8 mouse cellular contexts compared by ENCODE assay signal in genomic region chr10:68249355-68249782, GRCm38 (mm10). TPM values are rescaled to one million over a fixed set of nuclear protein-coding genes. Genes with fewer than 3 reads are reported as not detected.
A peak's percentile ranks its signal among the peaks of the same experiment; 100 is the strongest.
DNase-seq lines count a peak whose midpoint lies in the region; ATAC-seq and TF ChIP-seq lines count a peak whose summit lies in the region.

No protein-coding gene starts in this region.

- no peak overlapping the region for H3K4me3 ChIP-seq in kidney, postnatal 0 days (replicated peaks; ENCODE audit: low read depth, low read length)
- H3K4me3 ChIP-seq in stomach, embryonic 15.5 days (replicated peaks), result no peak overlapping the region

- H3K4me1 ChIP-seq in kidney, postnatal 0 days (replicated peaks; ENCODE audit: insufficient read depth, low read length), result peaks cover 12% of the 10 kb centered on the region; the same call in 1 of the 2 replicates
- peaks cover 10% of the 10 kb centered on the region; the same call in 1 of the 2 replicates for H3K4me1 ChIP-seq in stomach, embryonic 15.5 days

- TF ChIP-seq CTCF in kidney, postnatal 0 days (IDR thresholded peaks at IDR 0.05; ENCODE audit: low read depth), result no peak

- H3K9ac ChIP-seq in kidney, postnatal 0 days (ENCODE audit: low read depth, low read length), result no peak overlapping the region
- no peak overlapping the region for H3K9ac ChIP-seq in stomach, embryonic 15.5 days

- H3K27me3 ChIP-seq in kidney, postnatal 0 days (ENCODE audit: insufficient read depth, low read length), result no peaks in the 10 kb centered on the region
- no peaks in the 10 kb centered on the region for H3K27me3 ChIP-seq in stomach, embryonic 15.5 days (replicated peaks)

- H3K27ac ChIP-seq in kidney, postnatal 0 days, result peak overlapping the region; percentile 78
- peak overlapping the region; percentile 77 for H3K27ac ChIP-seq in stomach, embryonic 15.5 days

- peak overlapping the region; percentile 28; the same call in 1 of the 2 replicates for H3K4me2 ChIP-seq in kidney, postnatal 0 days (ENCODE audit: low read length)
- H3K4me2 ChIP-seq in stomach, embryonic 15.5 days, result no peak overlapping the region

- no peaks in the 10 kb centered on the region for H3K9me3 ChIP-seq in kidney, postnatal 0 days (replicated peaks; ENCODE audit: low read length)
- H3K9me3 ChIP-seq in stomach, embryonic 15.5 days, result no peaks in the 10 kb centered on the region

- peak; percentile 94 for DNase-seq in heart, adult 11 months
- no peak for DNase-seq in heart, adult 8-10 months (ENCODE audit: low spot score)
- peak; percentile 72 for DNase-seq in 416B (ENCODE audit: low read depth)
- DNase-seq in adrenal gland, postnatal 36 days, result peak; percentile 64 to 66
- no peak for DNase-seq in kidney, postnatal 0 days (ENCODE audit: low spot score)
- DNase-seq in layer of hippocampus, adult 8-10 months (ENCODE audit: low spot score in 2 of 2), result no peak
- no peak for DNase-seq in embryo, embryonic 11 days

- H3K36me3 ChIP-seq in kidney, postnatal 0 days (ENCODE audit: insufficient read depth, low read length), result no peaks in the 10 kb centered on the region
- H3K36me3 ChIP-seq in stomach, embryonic 15.5 days, result 0 out of 2 replicates have a peak, but pooled peaks cover 5% of the 10 kb centered on the region

- ATAC-seq in kidney, postnatal 0 days (replicated peaks; ENCODE audit: low FRiP score, low read depth), result no peak
- no peak; the same call in 1 of the 2 replicates for ATAC-seq in stomach, embryonic 15.5 days (ENCODE audit: insufficient read depth, low FRiP score, low read depth)

- WGBS in kidney, postnatal 0 days, result 45% methylated on average over 6 of the region's 6 CpGs
- WGBS in stomach, embryonic 15.5 days, result 55% methylated on average over 6 of the region's 6 CpGs

RNA-seq across cellular contexts. Expression of gene Arid5b, which starts 29.2 kb away (rescaled TPM):
- total RNA-seq in heart, adult 8-10 months (2022), result 10 to 100 TPM; 17.7 to 25.4 (median 18.5) TPM
- total RNA-seq in adrenal gland, postnatal 36 days (2021), result 10 to 100 TPM; 27.3 to 33.9 TPM
- polyA plus RNA-seq in kidney, postnatal 0 days (2015; fragmentation: Nextera tagmentation; extraction: Ambion mirVana), result 30.3 and 31.1 TPM in 2 replicates
- polyA plus RNA-seq in stomach, embryonic 15.5 days (2015; fragmentation: Nextera tagmentation; extraction: Ambion mirVana), result 32.3 and 33.1 TPM in 2 replicates
- 10 to 100 TPM; 25.3 to 27.5 (median 26.4) TPM for total RNA-seq in layer of hippocampus, adult 8-10 months (2022)

Comparison
In these comparisons a context has a peak if more than half of its experiments do, and no peak if none do; other contexts are left out.
1. DNase-seq: peak in heart, adult 11 months (single experiment), 416B (single experiment) and adrenal gland, postnatal 36 days (2 of 2); none in heart, adult 8-10 months (single experiment), kidney, postnatal 0 days (single experiment), layer of hippocampus, adult 8-10 months (0 of 2) and embryo, embryonic 11 days (single experiment).